Mouse (Mus musculus) spleen, adult 2 months (tissue): ENCODE measurements around the gene Mptx2.
"Not testable (repeated sequence)": the region's sequence is repeated elsewhere in the genome, so short reads cannot be mapped to it uniquely, and the experiment has no call there.

Experiments
- CTCF ChIP-seq: fragments of 200-500 bp; IDR thresholded peaks from 2 replicates; pipeline ENCODE4 v1.5.1; 2011; ENCODE audit warnings: mild to moderate bottlenecking, inconsistent platforms; ENCODE audit not compliant: insufficient read depth, insufficient read length, insufficient replicate concordance; ENCODE audit errors: extremely low read depth
- POLR2A ChIP-seq: fragments of 200-500 bp; IDR thresholded peaks from 2 replicates; pipeline ENCODE4 v1.6.1; 2011; ENCODE audit warnings: low read depth, low read length, inconsistent platforms

DNA sequence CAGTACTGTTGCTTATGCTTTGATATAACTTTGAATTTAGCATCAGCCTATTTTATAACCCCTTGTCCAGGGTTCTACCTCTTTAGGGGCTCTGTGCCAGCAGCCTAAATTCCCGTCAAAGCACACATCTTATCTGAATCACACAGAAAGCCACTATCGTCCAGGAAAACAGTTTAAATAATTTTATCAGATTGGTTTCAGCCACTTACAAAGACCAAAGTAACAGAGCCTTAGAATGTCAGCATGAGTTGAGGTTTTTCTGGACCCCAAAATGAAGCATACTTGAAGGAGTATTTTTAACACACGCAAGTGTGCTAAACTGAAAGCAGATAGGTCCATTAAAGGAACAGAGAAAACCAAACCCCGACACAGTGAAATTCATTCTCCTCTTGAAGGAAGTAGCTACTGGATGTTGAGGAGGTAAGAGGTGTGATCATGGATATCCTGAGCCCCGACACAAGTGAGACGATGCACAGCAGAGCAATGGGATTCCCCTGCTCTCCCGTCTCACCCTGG lies 36.0 kb upstream of the Mptx2 start:
- not testable (repeated sequence) for TF ChIP-seq POLR2A, CTCF
